Mouse (Mus musculus) thymus, postnatal 0 days (tissue): Measurements from ENCODE around the gene Ptpn5. TPM values are rescaled to one million over a fixed set of nuclear protein-coding genes. Genes with fewer than 3 reads are reported as not detected.

ENCODE experiments used
- DNase-seq: peaks from one replicate; pipeline ENCODE4 v3.0.0-alpha.2; 2015; ENCODE audit warnings: low spot score
- microRNA-seq: library from miRNA; unstranded; fragments of <30 nt; microRNA quantifications from one replicate; pipeline ENCODE4, GENCODE M21; 2016; ENCODE audit warnings: borderline number of aligned reads
- polyA plus RNA-seq: library from polyadenylated mRNA; unstranded; fragments of >200 nt; fragmentation: Nextera tagmentation; extraction: Ambion mirVana; gene quantifications from 2 replicates; pipeline ENCODE4 v1.2.1, GENCODE M21; 2015

The Ptpn5 gene
- polyA plus RNA-seq, 1 experiment from 2014 or later, result 0.27 TPM

DNA sequence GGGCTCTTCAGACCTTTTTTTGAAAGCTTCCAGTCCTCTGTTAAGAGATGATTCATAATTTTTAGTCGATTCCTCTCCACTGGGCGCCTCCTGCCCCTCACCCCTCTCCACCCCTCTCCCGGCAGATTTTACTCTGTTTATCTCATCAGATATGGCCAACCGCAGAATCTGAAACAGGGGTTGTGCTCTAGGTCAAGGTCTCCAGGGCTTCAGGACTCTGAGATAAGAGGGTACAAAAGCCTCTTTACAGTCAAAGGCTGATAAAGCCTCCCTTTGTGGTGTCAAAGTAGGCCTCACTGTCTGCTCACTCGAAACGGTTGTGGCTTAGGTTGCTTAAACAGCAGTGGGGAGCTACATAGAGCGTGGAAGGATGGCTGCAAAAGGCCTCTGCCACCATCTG, 74.1 kb downstream of the Ptpn5 start:
- DNase-seq, result no peak

DNA sequence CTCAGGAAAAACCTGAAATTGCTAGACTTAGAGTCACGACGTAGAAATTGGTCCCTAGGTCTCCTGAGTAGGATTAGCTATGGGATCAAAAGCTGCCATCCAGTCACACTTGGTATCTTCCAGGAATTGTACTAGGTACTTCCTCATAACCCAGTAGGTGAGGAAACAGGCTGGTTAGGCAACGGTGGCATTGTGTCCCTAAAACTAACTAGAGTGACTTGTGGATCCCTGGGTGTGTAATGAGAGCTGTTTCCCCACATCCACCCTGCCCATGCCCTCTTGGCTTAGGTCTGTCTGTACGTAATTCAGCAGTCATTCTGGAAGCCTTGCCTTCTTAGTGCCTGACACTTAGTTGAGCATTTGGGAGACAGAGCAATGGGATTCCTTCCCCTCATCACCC, 77.2 kb downstream of the Ptpn5 start:
- no peak for DNase-seq

DNA sequence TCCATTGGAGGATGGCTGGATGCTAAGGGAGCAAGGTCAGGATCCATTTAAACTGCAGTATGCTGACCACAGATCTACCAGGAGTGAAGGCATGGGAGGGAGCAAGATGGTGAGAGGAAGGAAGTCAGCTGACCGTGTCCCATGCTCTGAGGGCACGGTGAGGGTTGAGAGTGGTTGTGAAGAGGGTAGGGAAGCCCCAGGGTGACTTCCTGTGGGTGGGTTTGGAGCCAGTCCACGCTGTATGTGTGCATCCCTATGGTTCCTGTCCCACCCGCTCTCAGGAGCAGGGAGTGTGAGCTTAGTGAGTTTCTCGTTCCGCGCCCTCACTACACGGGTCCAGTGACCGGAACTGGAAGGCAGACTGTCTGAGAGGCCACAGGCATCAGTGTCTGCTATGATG, 77.7 kb downstream of the Ptpn5 start:
- DNase-seq, result no peak

GRCm38 (mm10) chr7:47054666-47055065, 78.8 kb downstream of the Ptpn5 start:
- no peak for DNase-seq

DNA sequence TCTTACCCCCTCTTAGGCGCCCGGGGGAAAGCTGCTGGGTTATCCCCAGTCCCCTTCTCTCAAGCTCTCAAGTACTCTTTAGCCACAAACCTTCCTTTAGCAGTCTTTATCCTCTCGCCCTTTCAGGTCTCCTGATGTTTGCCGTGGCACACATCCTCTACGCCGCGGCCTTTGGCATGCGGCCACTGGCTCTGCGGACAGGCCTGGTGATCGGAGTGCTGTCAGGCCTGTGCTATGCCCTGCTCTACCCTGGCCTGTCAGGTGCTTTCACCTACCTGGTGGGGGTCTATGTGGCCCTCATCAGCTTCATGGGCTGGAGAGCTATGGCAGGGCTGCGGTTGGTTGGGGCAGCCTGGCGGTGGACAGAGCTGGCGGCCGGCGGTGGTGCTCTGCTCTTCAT, 80.2 kb downstream of the Ptpn5 start:
- no peak for DNase-seq

GRCm38 (mm10) chr7:47052276-47052675, 81.2 kb downstream of the Ptpn5 start:
- no peak for DNase-seq

- peak; percentile 22 for DNase-seq
Measured at GRCm38 (mm10) chr7:47051404-47052151, 81.9 kb downstream of the Ptpn5 start.

- DNase-seq, result no peak
Measured at GRCm38 (mm10) chr7:47050766-47051165, 82.7 kb downstream of the Ptpn5 start.

DNA sequence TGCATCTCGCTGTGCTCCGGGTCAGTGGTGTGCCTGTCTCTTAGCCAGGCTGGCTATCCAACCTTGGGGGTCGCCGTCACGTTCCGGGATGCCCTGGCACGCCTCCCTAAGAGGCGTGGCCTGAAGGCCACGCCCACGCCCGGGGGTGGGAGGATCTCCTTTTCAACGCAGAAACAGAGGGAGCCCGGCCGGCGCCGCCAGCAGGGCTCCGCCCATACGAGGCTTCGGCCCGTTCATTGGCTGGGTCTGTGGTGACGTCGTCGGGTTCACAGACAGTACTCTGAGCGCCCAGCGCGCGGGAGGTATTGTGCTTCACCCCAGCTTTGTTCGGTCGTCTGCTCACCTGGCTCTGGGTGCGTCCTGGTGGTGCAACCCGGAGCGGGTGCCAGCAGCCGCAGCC, 83.1 kb downstream of the Ptpn5 start, which contains the start of gene Tmem86a:
Tmem86a (plus strand) TSS at position 236 of the 400 bp plus-strand sequence.
- peak; percentile 98 for DNase-seq

- no peak for DNase-seq
Measured at GRCm38 (mm10) chr7:47042823-47043490, 90.5 kb downstream of the Ptpn5 start.

GRCm38 (mm10) chr7:47042121-47042520, 91.4 kb downstream of the Ptpn5 start:
- no peak for DNase-seq

DNA sequence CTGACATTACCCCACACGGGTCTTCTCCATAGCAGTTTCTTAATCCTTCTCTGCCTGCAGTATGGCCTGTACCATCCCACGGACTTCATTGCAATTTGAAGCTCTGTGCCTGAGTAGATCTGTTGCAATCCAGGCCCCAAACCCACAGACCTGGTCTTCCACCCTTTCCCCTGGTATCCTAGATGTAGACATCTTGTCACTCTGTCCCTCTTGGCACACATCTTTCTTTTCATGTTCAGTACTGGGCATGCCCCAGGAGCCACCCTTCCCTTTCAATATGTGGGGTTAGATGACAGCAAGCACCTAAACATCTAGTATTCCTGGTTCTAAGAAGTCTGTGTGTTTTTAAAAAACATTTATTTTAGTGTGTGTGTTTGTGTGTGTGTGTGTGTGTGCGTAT, 91.8 kb downstream of the Ptpn5 start:
- no peak for DNase-seq

DNA sequence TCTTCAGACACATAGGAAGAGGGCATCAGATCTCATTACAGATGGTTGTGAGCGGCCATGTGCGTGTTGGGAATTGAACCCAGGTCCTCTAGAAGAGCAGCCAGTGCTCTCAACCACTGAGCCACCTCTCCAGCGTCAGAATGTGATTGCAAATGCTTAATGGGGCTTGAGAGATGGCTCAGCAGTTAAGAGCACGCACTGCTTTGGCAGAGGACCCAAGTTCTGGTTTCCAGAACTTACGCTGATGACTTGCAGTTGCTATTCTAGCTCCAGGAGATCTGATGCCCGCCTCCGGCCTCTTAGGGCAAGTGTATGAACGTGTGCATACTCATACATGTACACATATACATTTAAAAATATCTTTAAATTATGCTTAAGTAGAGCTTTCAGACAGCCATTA, 98.1 kb downstream of the Ptpn5 start:
- no peak for DNase-seq

GRCm38 (mm10) chr7:47034785-47035384, 98.6 kb downstream of the Ptpn5 start:
- DNase-seq, result no peak

- no peak for DNase-seq
Measured at GRCm38 (mm10) chr7:47031371-47031770, 102.1 kb downstream of the Ptpn5 start.

- DNase-seq, result no peak
Measured at GRCm38 (mm10) chr7:47030517-47031193, 102.8 kb downstream of the Ptpn5 start.

Small RNAs within 50 kb of the gene (microRNA-seq; reads per million reads assigned to microRNA genes)
- not detected for gene Mir7056

Other genes with a start within 250 kb of the Ptpn5 start
- 145 and 152 TPM in 2 replicates for gene Tsg101, start 213.7 kb downstream of the Ptpn5 start, polyA plus RNA-seq
- gene Uevld, start 175.2 kb downstream of the Ptpn5 start, polyA plus RNA-seq, result 6.1 and 6.4 TPM in 2 replicates
- not detected in 2 replicates for gene Gm9999, start 150.1 kb downstream of the Ptpn5 start, polyA plus RNA-seq
- 14.7 and 15.1 TPM in 2 replicates for gene Spty2d1, start 125.3 kb downstream of the Ptpn5 start, polyA plus RNA-seq
- gene Tmem86a, start 83.1 kb downstream of the Ptpn5 start, polyA plus RNA-seq, result 20.5 and 21.3 TPM in 2 replicates
- not detected in 2 replicates for gene Mrgpra6, start 71.2 kb upstream of the Ptpn5 start, polyA plus RNA-seq
- gene Mrgpra9, start 119.2 kb upstream of the Ptpn5 start, polyA plus RNA-seq, result not detected in 2 replicates
- gene Mrgpra1, start 220.6 kb upstream of the Ptpn5 start, polyA plus RNA-seq, result not detected in 2 replicates